Mouse (Mus musculus): Measurements from ENCODE around the gene Xpot. TPM values are rescaled to one million over a fixed set of nuclear protein-coding genes. Genes with fewer than 3 reads are reported as not detected.

The Xpot gene
- 24.5 and 24.8 TPM in 2 replicates for polyA plus RNA-seq (2015; fragmentation: Nextera tagmentation; extraction: Ambion mirVana)

DNA sequence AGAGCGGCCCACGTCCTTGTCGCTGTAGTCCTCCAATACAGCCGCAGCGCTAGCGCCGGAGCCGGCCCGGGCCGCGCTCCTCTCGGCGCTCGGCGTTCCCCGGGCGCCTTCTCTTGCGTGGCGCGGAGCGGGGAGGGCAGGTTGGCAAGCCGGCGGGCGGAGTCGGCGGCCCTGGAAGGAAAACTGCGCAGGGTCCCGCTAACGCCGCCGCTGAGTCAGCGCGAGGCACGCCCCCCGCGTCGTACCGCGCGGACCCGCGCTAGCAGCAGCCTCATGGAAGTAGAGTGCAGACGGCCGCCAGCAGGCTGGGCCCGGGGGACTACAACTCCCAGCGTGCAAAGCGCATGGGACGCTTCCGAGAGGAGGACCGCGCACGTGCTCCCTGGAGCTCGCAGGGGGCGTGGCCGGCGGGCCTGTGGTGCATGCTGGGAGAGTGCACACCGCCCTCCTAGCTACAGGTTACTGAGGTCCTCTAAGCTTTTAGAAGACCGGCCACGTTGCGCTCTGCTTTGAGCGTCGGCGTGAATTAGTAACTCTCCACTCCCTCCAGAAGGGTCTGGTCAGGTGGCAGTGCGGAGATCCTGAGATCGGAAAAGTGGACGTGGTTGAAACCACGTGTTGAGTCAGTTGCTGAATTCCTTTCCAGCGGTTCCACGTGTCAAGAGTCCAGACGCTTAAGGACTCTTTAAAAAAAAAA, at the start of gene Xpot:
TSS of gene Xpot (minus strand) at position 147 of the 697 bp plus-strand sequence.
- TF ChIP-seq EP300 (optimal IDR thresholded peaks at IDR 0.05) (no peak), CTCF (IDR thresholded peaks at IDR 0.05; ENCODE audit: low read depth) (peak; percentile 20; the same call in 1 of the 2 replicates)
- no peaks in the 10 kb centered on the region for H3K27me3 ChIP-seq (ENCODE audit: control insufficient read depth, insufficient read depth, low read length)
- no peaks in the 10 kb centered on the region for H3K9me3 ChIP-seq (ENCODE audit: control insufficient read depth, low read length)
- ATAC-seq (ENCODE audit: low FRiP score, low TSS enrichment) (peak; percentile 99), DNase-seq (ENCODE audit: low spot score) (peak; percentile 99)
- H3K36me3 ChIP-seq (ENCODE audit: control insufficient read depth, insufficient read depth, low read length) = no peaks in the 10 kb centered on the region; the same call in 1 of the 2 replicates
- peak within 1 kb of the TSS; percentile 95 for H3K27ac ChIP-seq (replicated peaks)
- no peaks in the 10 kb centered on the region for H3K4me1 ChIP-seq (replicated peaks; ENCODE audit: control insufficient read depth, insufficient read depth)
- peak within 1 kb of the TSS; percentile 89 for H3K4me3 ChIP-seq (ENCODE audit: low read depth, low read length)
- H3K9ac ChIP-seq (ENCODE audit: low read length) = peak within 1 kb of the TSS; percentile 89
- WGBS = under 1% methylated on average over 67 of the region's 70 CpGs
- H3K4me2 ChIP-seq (replicated peaks; ENCODE audit: low read depth) = peak within 1 kb of the TSS; percentile 64

DNA sequence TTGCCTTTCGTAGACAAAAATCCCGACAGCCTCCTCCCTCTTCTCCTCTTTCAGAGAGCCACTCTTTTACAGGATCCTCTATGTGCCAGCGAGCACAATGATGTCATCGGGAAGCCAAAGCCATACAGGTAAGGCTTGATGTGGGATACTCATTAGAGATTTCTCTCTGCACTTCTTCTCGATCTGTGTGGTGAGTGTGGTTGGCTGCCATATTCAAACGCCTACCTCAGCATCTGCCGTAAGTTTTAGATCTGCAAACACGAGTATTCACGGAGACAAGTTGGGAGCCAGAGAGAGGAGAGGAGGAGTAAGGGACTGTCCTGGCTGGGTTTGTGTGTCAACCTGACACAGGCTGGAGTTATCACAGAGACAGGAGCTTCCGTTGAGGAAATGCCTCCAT, 43.0 kb upstream of the Xpot start:
- Histone ChIP-seq H3K36me3 (ENCODE audit: control insufficient read depth, insufficient read depth, low read length) (no peaks in the 10 kb centered on the region), H3K4me1 (replicated peaks; ENCODE audit: control insufficient read depth, insufficient read depth) (no peaks in the 10 kb centered on the region), H3K4me3 (ENCODE audit: low read depth, low read length) (no peak overlapping the region), H3K9me3 (ENCODE audit: control insufficient read depth, low read length) (no peaks in the 10 kb centered on the region), H3K27me3 (ENCODE audit: control insufficient read depth, insufficient read depth, low read length) (no peaks in the 10 kb centered on the region), H3K27ac (replicated peaks) (no peak overlapping the region), H3K9ac (ENCODE audit: low read length) (no peak overlapping the region), H3K4me2 (replicated peaks; ENCODE audit: low read depth) (no peak overlapping the region)
- WGBS = 84% methylated on average over 10 of the region's 10 CpGs
- DNase-seq (ENCODE audit: low spot score) (no peak), ATAC-seq (ENCODE audit: low FRiP score, low TSS enrichment) (no peak)
- TF ChIP-seq EP300 (optimal IDR thresholded peaks at IDR 0.05) = no peak
- no peak for TF ChIP-seq CTCF (IDR thresholded peaks at IDR 0.05; ENCODE audit: low read depth)

DNA sequence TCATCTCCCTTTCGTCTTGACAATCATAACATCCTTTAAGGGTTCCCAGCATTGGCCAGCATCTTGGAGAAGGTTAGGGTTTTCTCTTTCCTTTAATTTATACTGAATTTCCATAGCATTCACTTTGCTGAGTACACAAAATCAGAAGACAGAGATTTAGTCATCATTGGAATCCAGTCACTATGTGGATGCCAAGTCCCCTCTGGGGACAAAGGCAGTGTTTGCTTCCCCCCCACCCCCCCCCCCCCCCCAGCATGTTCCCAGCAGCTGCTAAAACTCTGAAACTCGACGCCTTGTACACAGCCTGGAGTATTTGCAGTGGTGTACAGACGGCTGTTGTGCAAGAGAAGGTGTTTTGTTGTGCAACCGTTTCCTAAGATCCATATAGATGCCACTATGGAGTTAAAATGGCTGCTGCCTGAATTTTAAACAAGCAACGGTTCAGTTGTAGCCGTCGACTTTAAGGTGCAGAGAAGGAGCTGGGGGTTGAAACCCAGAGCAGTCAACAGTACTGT, 39.6 kb upstream of the Xpot start:
- no peak overlapping the region for H3K4me2 ChIP-seq (replicated peaks; ENCODE audit: low read depth)
- ATAC-seq (ENCODE audit: low FRiP score, low TSS enrichment) = no peak
- H3K4me3 ChIP-seq (ENCODE audit: low read depth, low read length) = no peak overlapping the region
- no peaks in the 10 kb centered on the region for H3K9me3 ChIP-seq (ENCODE audit: control insufficient read depth, low read length)
- 48% methylated on average over 8 of the region's 8 CpGs for WGBS
- H3K4me1 ChIP-seq (replicated peaks; ENCODE audit: control insufficient read depth, insufficient read depth) = no peaks in the 10 kb centered on the region
- no peak for DNase-seq (ENCODE audit: low spot score)
- TF ChIP-seq CTCF (IDR thresholded peaks at IDR 0.05; ENCODE audit: low read depth) = no peak
- no peak for TF ChIP-seq EP300 (optimal IDR thresholded peaks at IDR 0.05)
- no peaks in the 10 kb centered on the region for H3K27me3 ChIP-seq (ENCODE audit: control insufficient read depth, insufficient read depth, low read length)
- no peaks in the 10 kb centered on the region for H3K36me3 ChIP-seq (ENCODE audit: control insufficient read depth, insufficient read depth, low read length)
- H3K9ac ChIP-seq (ENCODE audit: low read length) = no peak overlapping the region
- no peak overlapping the region for H3K27ac ChIP-seq (replicated peaks)

DNA sequence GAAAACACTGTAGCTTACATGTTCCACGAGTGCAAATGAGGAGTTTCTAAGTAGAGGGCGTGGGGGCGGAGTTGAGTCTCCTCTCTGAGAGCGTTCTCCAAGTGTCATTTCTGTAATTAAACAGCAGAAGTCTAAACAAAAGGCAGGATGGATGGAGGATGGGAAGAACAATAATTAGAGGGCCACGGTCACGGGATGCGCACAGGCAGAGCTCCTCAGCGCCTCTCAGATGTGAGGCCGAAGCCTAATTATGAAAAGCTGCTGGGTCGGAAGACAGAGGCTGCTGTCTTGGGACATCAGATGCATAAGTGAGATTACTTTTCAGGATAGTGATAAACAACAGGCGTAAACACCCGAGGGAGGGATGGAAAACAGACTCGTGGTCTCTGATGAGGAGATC, 37.5 kb upstream of the Xpot start:
- 63% methylated on average over 13 of the region's 13 CpGs for WGBS
- Histone ChIP-seq H3K9me3 (ENCODE audit: control insufficient read depth, low read length) (no peaks in the 10 kb centered on the region), H3K4me2 (replicated peaks; ENCODE audit: low read depth) (no peak overlapping the region), H3K27me3 (ENCODE audit: control insufficient read depth, insufficient read depth, low read length) (no peaks in the 10 kb centered on the region), H3K27ac (replicated peaks) (no peak overlapping the region), H3K36me3 (ENCODE audit: control insufficient read depth, insufficient read depth, low read length) (no peaks in the 10 kb centered on the region), H3K9ac (ENCODE audit: low read length) (no peak overlapping the region), H3K4me1 (replicated peaks; ENCODE audit: control insufficient read depth, insufficient read depth) (no peaks in the 10 kb centered on the region), H3K4me3 (ENCODE audit: low read depth, low read length) (no peak overlapping the region)
- ATAC-seq (ENCODE audit: low FRiP score, low TSS enrichment) (no peak), DNase-seq (ENCODE audit: low spot score) (no peak)
- TF ChIP-seq CTCF (IDR thresholded peaks at IDR 0.05; ENCODE audit: low read depth) = no peak
- TF ChIP-seq EP300 (optimal IDR thresholded peaks at IDR 0.05) = no peak

DNA sequence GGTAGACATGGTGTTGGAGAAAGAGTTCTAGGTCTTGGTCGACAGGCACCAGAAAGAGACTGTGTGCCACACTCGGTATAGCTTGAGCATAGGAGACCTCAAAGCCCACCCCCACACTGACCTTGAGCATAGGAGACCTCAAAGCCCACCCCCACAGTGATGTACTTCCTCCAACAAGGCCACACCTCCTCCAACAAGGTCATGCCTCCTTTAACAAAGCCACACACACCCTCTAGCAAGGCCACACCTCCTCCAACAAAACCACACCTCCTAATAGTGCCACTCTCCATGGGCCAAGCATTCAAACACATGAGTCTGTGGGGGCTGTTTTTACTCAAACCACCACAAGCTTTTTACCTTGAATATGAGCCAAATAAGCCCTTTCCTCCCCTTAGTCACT, 36.6 kb upstream of the Xpot start:
- H3K4me1 ChIP-seq (replicated peaks; ENCODE audit: control insufficient read depth, insufficient read depth) = no peaks in the 10 kb centered on the region
- DNase-seq (ENCODE audit: low spot score) = no peak
- H3K4me3 ChIP-seq (ENCODE audit: low read depth, low read length) = no peak overlapping the region
- H3K27ac ChIP-seq (replicated peaks) = no peak overlapping the region
- no peaks in the 10 kb centered on the region for H3K9me3 ChIP-seq (ENCODE audit: control insufficient read depth, low read length)
- ATAC-seq (ENCODE audit: low FRiP score, low TSS enrichment) = no peak
- WGBS = 80% methylated on average over 2 of the region's 2 CpGs
- H3K9ac ChIP-seq (ENCODE audit: low read length) = no peak overlapping the region
- no peak for TF ChIP-seq EP300 (optimal IDR thresholded peaks at IDR 0.05)
- TF ChIP-seq CTCF (IDR thresholded peaks at IDR 0.05; ENCODE audit: low read depth) = no peak
- H3K27me3 ChIP-seq (ENCODE audit: control insufficient read depth, insufficient read depth, low read length) = no peaks in the 10 kb centered on the region
- H3K4me2 ChIP-seq (replicated peaks; ENCODE audit: low read depth) = no peak overlapping the region
- H3K36me3 ChIP-seq (ENCODE audit: control insufficient read depth, insufficient read depth, low read length) = no peaks in the 10 kb centered on the region

DNA sequence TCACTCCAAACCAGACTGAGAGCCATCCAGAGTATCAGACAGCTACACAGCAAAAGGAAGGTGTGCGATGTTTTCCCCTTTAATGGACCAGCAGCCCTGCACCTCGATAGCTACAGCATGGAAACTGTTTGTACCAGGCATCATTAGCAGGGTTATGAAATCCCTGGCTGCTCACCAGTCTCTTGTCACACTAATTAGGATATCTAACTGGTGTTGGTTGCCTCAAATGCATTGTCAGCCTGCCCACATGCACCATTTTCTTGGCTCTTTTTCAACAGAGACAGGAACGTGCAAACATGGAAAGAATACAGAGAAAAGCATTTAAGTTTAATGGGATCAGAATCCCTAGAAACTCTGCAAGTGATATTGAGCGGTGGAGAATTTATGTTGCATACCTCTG, 29.8 kb upstream of the Xpot start:
- H3K4me1 ChIP-seq (replicated peaks; ENCODE audit: control insufficient read depth, insufficient read depth) = no peaks in the 10 kb centered on the region
- no peak for ATAC-seq (ENCODE audit: low FRiP score, low TSS enrichment)

More for the DNA sequence above, 29.8 kb upstream of the Xpot start:
- no peak overlapping the region for H3K4me3 ChIP-seq (ENCODE audit: low read depth, low read length)
- no peaks in the 10 kb centered on the region for H3K27me3 ChIP-seq (ENCODE audit: control insufficient read depth, insufficient read depth, low read length)
- no peak overlapping the region for H3K27ac ChIP-seq (replicated peaks)
- no peaks in the 10 kb centered on the region for H3K9me3 ChIP-seq (ENCODE audit: control insufficient read depth, low read length)
- no peak for DNase-seq (ENCODE audit: low spot score)
- no peak for TF ChIP-seq EP300 (optimal IDR thresholded peaks at IDR 0.05)
- TF ChIP-seq CTCF (IDR thresholded peaks at IDR 0.05; ENCODE audit: low read depth) = no peak
- 76% methylated on average over 4 of the region's 4 CpGs for WGBS
- H3K36me3 ChIP-seq (ENCODE audit: control insufficient read depth, insufficient read depth, low read length) = no peaks in the 10 kb centered on the region
- no peak overlapping the region for H3K4me2 ChIP-seq (replicated peaks; ENCODE audit: low read depth)
- no peak overlapping the region for H3K9ac ChIP-seq (ENCODE audit: low read length)
